Mouse (Mus musculus): ENCODE results near the gene Clock.

The Clock gene

DNA sequence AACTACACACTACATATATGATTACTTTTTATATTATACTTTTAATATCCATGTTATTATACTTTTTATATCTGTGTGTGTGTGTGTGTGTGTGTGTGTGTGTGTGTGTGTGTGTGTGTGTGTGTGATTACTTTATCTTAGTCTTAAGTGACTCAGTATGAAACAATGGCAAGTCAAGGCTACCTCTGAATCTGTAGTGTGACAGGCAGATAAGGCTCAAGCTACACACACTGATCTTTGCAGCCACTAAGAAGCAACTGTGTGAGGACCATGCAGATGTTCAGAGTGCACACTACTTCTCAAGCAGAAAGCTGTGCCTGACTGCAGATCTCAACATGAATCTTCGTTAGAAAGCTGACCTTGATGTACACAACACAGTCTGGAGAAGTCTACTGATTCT, 20.7 kb downstream of the Clock start:
- in situ Hi-C loops (cut with MboI, MseI) = no loop called here

DNA sequence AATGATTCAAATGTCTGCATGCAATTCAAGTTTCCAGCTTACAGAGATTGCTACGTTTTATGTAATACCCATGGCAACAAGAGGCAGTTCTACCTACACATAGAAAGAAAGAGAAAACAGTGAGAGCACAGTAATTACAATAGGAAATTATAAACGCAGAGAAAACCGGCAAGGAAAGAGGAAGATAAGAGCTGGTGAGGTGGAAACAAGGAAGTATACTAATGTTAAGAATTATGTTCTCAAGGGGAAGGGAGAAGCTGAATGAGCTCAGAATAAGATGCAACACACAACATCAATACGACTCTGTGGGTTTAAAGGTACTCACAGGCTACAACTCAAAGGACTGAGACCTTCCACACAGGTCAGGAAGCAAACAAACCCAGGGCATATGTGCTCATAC, 29.6 kb downstream of the Clock start:
- in situ Hi-C loops (cut with MboI, MseI) = no loop called here

DNA sequence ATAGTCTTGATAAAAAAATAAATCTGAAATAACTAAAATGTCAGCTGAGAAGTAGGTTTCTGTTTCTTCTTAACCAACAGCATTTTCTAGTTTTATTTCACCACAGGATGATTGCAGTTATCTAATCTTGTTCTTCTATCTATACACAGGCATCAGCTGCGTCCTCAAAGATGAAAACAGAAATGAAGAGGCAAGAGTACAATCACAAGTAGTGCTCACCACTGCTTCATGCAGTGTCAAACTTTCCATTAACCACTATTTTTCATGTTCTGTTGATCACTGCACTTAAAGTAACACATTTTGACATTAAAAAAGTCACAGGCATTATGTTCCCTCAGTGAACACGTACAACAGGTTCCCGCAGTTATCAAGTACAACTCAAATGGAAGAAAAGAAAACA, 53.6 kb downstream of the Clock start:
- in situ Hi-C loops (cut with MboI, MseI) = loop anchor here (5.0 kb wide), 1 partner anchor 64 kb away; no protein-coding TSS in a partner anchor

- in situ Hi-C loops (cut with MboI, MseI) = no loop called here
Measured at GRCm38 (mm10) chr5:76246539-76246938, 58.1 kb downstream of the Clock start.

DNA sequence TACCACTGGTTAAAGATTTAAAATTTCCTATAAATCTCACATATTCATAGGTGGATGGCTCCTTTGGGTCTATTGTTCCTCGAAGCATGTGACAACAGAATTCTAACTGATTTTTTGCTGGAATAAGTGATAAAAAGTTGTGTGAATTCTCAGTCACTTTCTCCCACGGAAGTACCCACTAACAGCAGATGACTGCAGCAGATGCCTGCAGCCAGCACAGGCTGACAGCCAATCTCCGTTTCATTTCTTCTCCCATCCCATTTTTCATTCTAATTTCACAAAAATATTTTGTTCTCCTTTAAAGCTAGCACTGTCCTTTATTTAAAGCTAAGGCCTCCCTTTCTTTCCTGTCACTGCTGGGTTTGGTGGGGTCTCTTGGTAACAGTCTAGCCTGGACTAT, 59.2 kb downstream of the Clock start:
- in situ Hi-C loops (cut with MboI, MseI) = no loop called here

DNA sequence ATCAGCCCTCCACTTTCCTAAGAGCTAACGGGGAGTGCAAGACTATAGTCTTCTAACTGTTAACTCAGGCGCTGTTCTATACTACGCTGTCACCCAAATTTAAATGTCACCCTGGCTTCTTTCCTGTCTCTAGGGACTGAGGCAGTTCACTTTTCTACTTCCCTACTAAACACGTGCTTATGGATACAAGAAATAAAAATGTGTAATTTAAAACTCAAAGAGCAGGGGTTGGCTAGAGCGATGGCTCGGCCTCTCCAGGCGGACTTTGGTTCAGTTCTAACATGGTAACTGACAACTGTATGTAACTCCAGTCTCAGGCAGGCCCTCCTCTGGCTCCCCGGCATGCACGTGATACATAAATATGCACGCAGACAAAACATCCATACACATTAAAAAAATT, 60.2 kb downstream of the Clock start:
- in situ Hi-C loops (cut with MboI, MseI) = no loop called here

GRCm38 (mm10) chr5:76243929-76244328, 60.7 kb downstream of the Clock start:
- in situ Hi-C loops (cut with MboI, MseI) = no loop called here

GRCm38 (mm10) chr5:76243274-76243673, 61.3 kb downstream of the Clock start:
- in situ Hi-C loops (cut with MboI, MseI) = no loop called here

- in situ Hi-C loops (cut with MboI, MseI) = no loop called here
Measured at GRCm38 (mm10) chr5:76231171-76231855, 73.3 kb downstream of the Clock start.

DNA sequence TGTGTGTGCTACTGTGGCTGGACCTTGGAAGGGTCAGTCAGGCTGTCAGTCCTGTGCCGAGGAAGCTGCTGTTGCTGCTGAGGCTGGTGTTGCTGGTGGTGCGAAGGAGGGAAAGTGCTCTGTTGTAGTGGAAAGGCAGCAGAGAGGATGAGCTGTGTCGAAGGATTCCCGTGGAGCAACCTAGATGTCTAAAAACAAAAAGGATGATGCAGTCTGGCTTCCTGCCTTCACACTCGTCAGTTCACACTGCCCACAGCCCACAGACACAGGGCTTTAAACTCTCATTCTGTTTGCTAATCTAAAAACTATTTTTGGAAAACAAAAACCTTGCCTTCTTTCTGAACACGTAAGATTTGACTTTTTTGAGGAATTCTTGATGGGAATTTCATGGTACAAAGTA, 87.9 kb downstream of the Clock start:
- in situ Hi-C loops (cut with MboI, MseI) = no loop called here

- in situ Hi-C loops (cut with MboI, MseI) = no loop called here
Measured at GRCm38 (mm10) chr5:76208066-76208465, 96.5 kb downstream of the Clock start.

DNA sequence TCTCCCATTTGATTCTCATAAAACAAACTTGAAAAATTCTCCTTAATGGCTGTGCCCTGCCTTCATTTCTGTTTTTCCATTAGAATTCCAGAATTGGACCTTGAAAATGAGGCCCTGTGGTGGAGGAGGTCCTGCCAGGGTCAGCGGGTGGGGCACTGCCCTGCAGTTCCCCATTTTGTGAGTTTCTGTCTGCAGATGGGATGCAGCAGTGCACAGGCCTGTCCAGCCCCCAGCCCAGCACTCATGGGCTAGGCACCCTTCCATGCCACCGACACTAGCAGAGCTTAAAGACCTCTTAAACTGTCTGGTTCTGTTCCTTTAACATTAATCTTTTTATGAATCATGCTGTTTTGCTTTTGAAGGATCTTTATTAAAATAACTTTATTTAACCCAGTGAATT, 98.7 kb downstream of the Clock start:
- in situ Hi-C loops (cut with MboI, MseI) = no loop called here

DNA sequence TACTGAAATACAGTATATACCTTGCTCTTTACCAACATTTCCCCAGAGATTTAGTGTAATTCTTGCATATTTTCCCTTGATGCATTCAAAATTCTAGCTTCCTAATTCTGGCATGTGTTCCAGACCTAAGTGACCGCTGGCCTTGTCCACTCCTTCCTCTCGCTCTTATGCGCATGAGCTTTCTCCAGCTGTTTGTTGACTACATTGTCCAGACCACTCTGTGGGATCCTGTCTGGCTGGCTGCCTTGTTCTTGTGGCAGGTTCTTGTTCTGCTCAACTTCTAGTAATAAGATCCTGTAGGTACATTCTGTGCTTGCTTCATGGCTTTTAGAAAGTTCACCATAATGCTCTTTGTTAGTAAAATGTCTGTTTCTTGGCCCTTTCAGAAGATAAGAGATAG, 101.4 kb downstream of the Clock start:
- in situ Hi-C loops (cut with MboI, MseI) = no loop called here

DNA sequence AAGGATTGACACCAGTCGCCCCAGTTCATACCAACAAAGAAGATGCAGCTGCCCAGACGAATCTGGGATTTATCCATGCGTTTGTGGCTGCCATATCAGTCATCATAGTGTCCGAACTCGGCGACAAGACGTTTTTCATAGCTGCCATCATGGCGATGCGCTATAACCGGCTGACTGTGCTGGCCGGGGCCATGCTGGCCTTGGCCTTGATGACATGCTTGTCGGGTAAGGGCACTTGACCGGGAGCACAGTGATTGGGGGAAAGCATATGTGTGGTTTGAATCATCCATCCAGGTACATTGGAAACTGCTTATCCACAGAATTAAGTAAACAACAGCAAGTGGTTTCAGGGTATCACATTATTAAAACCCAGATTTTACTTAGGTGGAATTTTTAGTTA, 105.2 kb downstream of the Clock start:
- in situ Hi-C loops (cut with MboI, MseI) = no loop called here

- in situ Hi-C loops (cut with MboI, MseI) = no loop called here
Measured at GRCm38 (mm10) chr5:76194377-76194945, 110.1 kb downstream of the Clock start.

GRCm38 (mm10) chr5:76193075-76193474, 111.5 kb downstream of the Clock start:
- in situ Hi-C loops (cut with MboI, MseI) = no loop called here

DNA sequence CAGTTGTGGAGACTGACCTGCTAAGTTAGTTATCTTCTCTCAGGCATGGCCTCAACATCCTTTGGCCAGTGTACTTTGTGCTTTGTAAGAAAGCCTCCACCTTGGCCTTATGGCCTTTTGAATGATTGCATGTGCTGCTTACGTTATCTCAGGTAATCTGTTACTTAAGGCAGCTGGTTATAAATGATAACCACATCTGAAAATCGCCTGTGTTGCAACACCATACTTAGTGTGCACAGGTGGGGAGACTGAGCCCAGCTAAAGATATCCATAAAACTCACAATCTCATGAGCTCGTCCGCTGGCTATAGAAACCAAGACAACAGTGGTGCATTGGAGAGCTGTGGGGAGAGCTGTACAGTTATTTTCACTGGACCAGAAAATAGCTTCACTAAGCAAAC, 114.0 kb downstream of the Clock start:
- in situ Hi-C loops (cut with MboI, MseI) = no loop called here

GRCm38 (mm10) chr5:76187885-76188284, 116.7 kb downstream of the Clock start:
- in situ Hi-C loops (cut with MboI, MseI) = loop anchor here (5.0 kb wide), 1 partner anchor 64 kb away; no protein-coding TSS in a partner anchor

DNA sequence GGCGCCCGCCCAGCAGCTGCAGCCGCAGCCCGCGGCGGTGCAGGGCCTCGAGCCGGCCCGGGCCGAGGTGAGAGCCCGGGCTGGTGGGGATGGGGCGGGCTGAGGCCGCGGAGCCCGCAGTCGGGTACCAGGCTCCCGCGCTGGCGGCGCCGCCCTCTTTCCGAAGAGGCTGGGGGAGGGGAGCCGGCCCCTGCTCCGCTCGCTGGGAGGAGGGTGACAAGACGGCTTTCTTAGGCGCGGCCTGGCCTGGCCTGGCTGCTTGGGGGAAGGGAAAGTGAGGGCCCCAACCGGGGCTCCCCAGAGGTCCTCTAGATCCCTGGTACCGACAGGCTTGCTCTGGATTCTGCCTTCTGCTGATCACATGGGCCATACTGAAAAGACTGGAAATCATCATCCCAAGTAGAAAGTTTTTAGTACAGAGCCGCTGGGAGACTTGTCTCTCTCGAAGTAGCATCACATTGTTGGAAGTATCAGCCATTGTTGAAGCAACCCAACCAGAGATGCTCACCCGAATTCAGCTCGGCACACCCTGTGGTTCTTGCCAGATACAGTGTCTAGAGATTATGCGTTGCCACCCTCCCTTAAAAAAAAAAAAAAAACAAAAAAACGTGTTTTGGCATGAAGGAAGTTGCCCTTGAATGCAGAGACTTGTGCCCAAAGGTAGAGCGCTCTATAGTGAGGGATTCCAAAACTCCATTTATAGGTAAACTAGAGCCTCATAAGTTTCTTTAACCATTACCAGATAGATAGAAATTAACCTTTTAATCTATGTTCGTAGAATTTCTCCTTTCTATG, 120.1 kb downstream of the Clock start:
- in situ Hi-C loops (cut with MboI, MseI) = loop anchor here (5.0 kb wide), 2 partner anchors 37 to 68 kb away; no protein-coding TSS in a partner anchor

DNA sequence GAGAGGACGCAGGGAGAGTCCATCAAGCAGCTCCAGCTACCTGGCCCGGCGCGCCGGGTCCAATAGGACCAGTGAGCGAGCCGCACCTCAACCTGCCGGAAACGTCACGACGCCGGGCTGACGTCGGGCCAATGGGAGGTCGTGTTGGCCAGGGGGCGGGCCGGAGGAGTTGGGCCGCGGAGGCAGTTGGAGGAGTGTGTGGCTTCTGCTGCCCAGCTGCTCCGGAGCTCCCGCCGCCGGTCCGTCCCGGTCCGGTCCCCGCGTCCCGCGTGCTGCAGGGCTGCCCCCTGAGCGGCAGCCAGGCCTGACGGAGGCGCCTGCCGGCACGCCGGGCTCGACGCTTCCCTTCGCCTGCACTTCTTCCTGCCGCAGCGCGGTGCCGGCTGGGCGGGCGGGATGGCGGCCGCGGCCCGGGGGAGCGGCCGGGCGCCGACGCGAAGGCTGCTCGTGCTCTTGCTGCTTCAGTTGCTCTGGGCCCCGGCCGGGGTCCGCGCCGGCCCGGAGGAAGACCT, 120.8 kb downstream of the Clock start, which contains the start of gene Tmem165:
TSS of gene Tmem165 (plus strand) at position 131 of the 512 bp plus-strand sequence.
- in situ Hi-C loops (cut with MboI, MseI) = loop anchor here (5.0 kb wide), 1 partner anchor 37 kb away; no protein-coding TSS in a partner anchor

DNA sequence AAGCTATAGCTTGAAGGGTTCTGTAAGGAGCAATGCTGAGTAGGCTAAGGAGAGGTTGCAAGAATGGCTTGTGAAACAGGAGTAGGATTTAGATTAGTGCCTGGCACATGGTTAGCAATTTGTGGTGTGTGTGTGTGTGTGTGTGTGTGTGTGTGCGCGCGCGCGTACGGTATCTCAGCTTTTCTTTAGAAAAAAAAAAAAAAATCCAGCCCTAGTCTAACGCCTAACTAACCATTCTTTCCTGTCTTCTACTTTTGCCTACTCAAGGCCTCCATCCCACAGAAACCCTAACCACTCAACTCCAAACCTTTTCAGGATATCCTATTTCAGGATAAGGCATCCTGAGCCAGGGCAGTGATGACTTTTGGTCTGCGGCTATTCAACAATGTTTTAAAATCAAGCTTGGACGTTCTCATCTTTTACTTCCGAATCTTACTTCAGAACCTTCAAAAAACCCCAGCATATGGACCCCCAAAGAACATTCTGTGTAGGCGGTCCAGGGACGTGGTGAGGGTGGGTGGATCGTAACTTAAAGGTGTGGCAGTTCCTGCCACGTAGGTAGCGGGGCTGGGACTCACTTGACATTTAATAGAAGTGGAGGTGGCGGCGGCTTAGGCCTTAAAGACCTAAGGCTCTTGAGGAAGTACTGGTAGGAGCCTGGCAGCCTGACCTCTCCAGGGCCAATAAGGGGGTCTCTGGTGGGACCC, 121.4 kb downstream of the Clock start:
- in situ Hi-C loops (cut with MboI, MseI) = loop anchor here (5.0 kb wide), 1 partner anchor 36 kb away; no protein-coding TSS in a partner anchor

Data from T-helper 1 cell (primary cell).